Mouse (Mus musculus): ENCODE measurements around the gene Wfs1. TPM values are rescaled to one million over a fixed set of nuclear protein-coding genes. Genes with fewer than 3 reads are reported as not detected.
"Not testable (repeated sequence)": the region's sequence is repeated elsewhere in the genome, so short reads cannot be mapped to it uniquely, and the experiment has no call there.

Wfs1 gene
- total RNA-seq (2022): 100 to 1,000 TPM; 134 to 147 (median 139) TPM

DNA sequence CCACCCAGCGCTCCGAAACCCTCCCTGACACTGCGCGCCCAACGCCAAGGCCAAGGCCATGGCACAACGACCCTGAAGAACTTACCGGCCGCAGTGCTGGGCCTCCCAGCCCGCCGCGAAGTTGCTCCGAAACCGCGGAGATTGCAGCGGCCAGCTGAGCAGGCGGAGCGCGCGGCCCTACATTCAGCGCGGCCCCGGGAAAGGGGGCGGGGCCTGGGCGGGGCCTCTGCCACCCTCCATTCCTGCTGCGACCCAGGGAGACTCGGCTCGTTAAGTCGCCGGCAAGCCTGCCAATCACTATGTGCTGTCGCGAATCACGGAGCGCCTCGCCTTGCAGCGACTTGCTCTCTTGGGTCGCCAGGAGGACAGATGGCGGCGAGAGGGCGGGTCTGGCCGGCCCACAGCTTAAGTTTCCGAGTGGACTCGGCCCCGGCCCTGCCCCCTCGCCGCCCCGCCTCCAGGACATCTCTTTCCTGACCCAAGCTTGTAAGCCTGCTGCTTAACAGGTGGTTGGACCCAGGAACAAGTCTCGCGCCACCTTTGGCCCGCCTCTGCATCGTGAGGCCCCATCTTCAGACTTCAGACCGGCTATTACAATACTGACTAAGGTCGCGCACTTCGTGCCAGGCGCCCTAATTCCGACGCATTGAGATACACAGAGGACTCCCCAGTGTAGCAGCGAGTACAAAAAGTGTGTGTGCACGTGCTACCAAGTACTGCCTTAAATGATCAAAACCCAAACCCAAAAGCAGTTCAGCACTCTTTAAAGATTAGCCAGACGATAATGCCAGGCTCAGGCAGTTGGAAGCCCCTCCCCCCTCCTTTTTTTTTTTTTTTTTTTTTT lies at the start of gene Wfs1:
Gene Wfs1 (minus strand): TSS at position 425 of the 844 bp plus-strand sequence.
- peak; percentile 80 to 97 for DNase-seq (ENCODE audit: low spot score in 2 of 2)

GRCm38 (mm10) chr5:37036884-37037283 lies 47.9 kb upstream of the Wfs1 start:
- DNase-seq (ENCODE audit: low spot score in 2 of 2): no peak

DNA sequence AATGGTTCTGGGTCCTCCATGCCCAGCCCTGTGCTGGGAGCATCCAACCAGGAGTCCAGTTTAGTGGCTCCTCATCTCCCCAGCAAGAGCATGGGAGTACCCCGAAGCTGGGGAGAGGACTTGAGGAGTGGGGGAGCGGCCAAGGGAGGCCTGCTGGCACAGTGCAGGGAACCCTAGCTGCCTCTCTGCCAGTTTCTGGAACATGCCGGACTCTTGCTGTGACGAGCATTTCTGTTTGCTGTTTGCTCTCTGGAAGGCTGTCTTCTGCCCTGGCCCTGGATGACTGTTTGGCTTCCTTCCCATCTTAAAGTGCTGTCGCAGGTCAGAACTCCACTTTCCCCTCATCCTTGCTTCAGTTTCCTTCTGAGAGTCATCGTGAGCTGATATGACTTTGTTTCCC lies 46.9 kb upstream of the Wfs1 start:
- peak in 1 of 2 experiments; percentile 38 for DNase-seq (ENCODE audit: low spot score in 2 of 2)

DNA sequence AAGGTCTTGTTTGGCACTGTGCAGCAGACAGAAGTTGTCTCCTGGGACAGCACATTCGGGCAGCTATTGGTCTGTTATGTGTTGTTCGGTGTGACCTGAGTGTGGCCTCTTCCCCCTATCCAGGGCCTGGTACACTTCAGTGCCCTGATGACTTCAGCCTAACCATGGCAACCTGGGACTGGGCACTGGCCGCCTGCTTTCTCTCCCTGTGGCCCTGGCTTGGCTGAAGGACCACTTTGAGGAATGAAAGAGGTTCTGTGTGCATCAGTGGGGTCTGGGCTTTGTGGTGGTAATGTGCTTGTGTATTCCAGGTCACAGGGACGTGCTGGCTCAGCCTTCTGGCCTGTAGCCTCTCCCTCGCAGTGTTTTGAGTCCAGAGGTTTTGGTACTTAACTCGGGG lies 46.2 kb upstream of the Wfs1 start:
- DNase-seq (ENCODE audit: low spot score in 2 of 2): peak in 1 of 2 experiments; percentile 79

DNA sequence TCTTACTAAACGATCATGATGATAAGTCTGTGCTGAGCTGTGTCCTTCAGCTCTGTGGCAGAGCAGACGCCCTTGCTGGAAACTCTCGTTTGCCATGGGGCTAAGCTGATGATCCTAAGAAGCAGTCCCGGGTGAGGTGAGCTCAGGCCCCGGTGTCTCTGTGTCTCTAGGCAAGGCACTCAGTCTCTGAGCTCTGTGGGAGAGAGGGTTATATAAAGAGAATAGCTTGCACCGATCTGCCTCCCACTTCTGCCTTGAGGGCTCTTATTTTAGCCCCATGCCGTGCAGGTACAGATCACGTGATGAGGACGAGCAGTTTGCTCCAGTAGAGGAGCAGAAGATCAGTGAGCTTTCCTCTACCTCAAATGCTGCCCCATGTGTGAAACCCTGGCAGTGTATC lies 41.7 kb upstream of the Wfs1 start:
- peak in 1 of 2 experiments; percentile 45 for DNase-seq (ENCODE audit: low spot score in 2 of 2)

DNA sequence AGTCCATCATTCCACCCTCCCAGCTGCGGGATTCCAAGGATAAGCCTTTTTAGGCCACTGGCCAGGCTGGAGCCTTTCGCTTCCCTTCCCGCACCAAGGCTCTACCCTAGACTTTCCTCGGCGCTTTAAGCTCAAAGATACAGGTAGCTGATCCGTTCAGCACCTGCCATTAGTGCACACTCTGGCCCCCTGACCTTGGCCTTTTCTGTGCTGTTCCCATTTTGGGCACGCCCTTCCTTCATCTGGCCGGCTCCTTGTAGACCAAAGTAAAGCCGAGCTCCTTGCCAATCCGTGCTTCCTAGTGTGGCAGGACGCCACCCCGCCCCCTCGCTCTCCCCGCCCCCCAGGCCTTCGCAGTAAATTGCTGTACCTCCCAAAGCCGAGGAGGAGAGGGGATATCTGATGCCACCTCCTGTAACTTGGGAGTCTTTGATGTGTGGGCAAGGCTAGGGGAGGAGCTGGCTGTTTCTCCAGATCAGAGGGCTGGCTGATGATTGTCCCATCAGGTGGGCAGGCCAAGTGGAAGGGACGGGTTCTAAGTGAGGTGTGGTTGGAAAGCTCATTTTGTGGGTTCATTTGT lies 40.4 kb upstream of the Wfs1 start:
- no peak for DNase-seq (ENCODE audit: low spot score in 2 of 2)

GRCm38 (mm10) chr5:37028486-37029311 lies 39.7 kb upstream of the Wfs1 start:
- peak in 1 of 2 experiments; percentile 53 for DNase-seq (ENCODE audit: low spot score in 2 of 2)

- peak; percentile 85 to 90 for DNase-seq (ENCODE audit: low spot score in 2 of 2)
Observed at GRCm38 (mm10) chr5:37028104-37028485, 39.1 kb upstream of the Wfs1 start.

DNA sequence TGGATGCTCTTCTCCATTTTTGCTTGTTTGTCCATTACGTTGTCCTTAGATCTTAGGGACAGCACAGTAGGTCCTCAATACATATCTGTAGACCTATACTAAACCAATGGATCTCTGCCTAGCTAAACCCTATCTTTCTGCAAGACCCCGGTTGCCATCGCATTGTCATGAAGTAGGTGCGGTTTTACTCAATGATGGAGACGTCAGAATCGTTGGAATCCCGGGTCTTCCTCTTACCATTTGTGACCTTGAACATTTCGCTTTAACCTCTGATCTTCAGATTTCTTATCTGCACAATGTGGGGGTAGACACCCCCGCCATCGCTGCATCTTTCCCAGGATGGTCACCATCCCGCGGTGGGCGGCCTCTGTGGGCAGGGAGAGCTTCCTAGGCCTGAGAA lies 38.7 kb upstream of the Wfs1 start:
- DNase-seq (ENCODE audit: low spot score in 2 of 2): no peak

DNA sequence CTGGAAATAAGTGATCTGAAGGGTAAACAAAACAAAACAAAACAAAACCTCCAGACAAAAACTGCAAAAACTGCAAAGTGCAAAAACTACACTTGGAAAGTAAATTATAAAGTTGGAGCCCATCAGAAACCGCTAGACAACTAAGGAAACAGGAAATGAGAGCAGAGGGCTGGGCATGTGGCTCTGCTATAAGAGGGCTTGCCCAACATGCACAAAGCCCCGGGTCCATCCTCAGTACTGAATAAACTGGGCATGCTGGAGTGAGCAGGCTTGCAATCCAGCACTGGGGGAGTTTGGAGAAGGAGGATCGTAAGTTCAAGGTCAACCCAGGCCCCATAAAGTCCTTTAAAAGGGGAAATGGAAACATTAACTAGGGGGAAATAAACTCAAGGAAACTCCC lies 28.2 kb upstream of the Wfs1 start:
- DNase-seq (ENCODE audit: low spot score in 2 of 2): no peak

DNA sequence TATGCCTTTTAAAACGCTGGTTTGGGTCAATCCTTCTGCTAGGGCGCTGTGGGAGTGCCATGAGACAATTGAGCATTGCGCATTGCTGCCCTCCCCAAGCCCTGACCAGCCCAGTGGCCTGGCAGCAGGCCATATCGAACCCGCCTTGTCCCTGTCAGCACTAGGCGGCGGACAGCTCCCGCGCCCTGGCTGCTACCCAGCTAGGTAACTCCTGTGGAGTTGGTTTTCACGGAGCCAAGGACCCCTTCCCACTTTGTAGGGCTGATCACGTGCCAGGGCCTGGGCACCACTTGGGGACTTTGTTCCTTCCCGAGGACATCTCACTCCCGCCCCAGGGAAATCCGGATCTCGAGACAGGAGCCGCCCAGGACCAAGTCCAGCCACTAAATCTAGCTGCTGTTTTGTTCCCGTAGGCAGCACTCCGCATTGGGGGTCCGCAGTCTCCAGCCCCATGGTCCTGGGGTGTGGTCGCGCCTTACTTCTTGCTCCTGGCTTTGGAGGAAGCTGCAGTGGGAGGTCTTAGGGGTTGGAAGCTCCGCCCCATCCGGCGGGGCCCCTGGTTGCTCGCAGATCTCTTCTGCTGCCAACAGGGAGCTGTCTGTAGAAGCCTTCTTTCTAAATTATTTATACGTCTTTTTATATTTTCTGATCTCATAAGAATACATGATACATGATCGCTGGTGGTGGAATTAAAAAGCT lies 26.8 kb upstream of the Wfs1 start:
- no peak for DNase-seq (ENCODE audit: low spot score in 2 of 2)

DNA sequence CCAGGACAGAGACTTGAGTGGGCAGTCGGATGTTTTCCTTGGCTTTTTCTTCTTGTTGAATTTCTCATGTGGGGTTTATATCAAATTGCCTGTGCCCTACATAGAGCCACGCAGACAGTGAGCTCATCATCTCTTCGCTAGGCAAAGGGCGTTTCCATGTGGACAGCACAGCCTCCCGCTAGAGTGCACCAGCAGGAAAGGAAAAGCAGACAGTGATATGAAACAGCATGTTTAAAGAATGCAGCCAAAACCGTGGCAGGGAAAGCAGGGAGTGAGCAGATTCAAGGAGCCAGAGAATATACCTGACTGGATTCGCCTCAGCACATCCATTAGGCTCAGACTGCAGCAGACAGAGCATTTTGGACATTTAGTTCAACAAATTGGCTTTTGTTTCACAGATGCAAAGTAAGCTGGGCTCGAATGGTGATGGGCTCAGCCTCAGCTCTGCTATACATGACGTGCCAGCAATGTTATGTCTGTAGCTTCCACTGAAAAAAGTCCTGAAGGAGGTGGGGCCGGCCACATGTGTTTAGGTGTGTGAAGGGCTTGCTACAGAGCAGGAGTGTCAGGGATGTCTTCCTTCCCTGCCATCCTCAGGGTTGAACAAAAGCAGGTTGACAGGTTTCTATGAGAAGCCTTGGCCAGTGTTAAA lies 21.8 kb upstream of the Wfs1 start:
- peak; percentile 32 to 63 for DNase-seq (ENCODE audit: low spot score in 2 of 2)

GRCm38 (mm10) chr5:37009761-37010160 lies 20.8 kb upstream of the Wfs1 start:
- not testable (repeated sequence) for DNase-seq (ENCODE audit: low spot score in 2 of 2)

DNA sequence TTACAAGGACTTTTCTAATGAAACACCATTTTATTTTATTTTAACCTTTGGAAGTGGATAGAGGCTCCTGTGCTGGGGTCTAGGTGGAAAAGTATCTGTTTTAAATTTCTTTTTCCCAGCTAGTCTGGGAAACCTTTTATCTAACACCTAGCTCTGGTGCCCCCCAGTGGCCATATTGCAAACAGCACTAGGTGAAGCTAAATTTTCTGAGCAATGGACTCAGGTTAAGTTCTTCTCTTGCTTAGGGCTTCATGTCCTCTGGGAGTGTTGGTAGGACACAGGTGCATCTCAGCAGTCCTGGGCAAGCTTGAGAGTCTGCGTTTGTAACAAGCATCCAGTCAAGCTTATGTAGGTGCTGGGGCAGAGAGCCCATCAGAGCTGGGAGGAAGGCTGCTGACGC lies 13.0 kb upstream of the Wfs1 start:
- peak; percentile 50 to 83 for DNase-seq (ENCODE audit: low spot score in 2 of 2)

- no peak for DNase-seq (ENCODE audit: low spot score in 2 of 2)
Observed at GRCm38 (mm10) chr5:37001002-37001401, 12.0 kb upstream of the Wfs1 start.

- no peak for DNase-seq (ENCODE audit: low spot score in 2 of 2)
Observed at GRCm38 (mm10) chr5:36997996-36998395, 9.0 kb upstream of the Wfs1 start.

GRCm38 (mm10) chr5:36996410-36996809 lies 7.4 kb upstream of the Wfs1 start:
- peak in 1 of 2 experiments; percentile 61 for DNase-seq (ENCODE audit: low spot score in 2 of 2)

DNA sequence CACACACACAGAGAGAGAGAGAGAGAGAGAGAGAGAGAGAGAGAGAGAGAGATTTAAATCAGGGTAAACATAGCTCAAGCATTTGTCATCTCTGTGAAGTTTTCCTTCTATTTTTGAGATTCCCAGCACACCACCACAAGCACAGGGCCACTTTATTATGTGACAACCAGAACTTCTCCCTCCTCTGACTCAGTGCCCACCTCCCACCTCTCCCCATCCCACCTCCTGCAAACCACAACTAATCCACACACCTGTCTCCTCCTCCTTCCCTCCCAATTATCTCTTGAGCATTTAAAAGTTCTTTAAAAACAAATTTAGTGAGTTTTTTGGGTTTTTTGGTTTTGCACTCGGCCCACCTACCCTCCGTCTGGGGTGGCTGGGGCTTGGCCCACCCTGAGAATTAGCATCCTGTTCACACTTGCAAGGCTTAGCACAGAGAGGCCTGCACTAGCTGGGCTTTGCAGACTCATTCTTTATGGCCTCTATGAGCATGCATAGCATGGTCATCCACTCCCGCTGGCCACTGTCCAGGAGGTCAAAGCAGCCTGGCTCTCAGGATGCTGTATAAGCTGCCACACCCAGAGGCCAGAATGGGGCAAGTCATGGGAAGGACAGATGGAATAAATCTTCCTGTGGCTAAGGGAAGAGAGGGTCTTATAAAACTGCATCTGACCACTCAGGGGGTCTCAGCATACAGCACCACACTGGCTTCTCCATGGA lies 1.8 kb upstream of the Wfs1 start:
- DNase-seq (ENCODE audit: low spot score in 2 of 2): no peak

- no peak for DNase-seq (ENCODE audit: low spot score in 2 of 2)
Observed at GRCm38 (mm10) chr5:36990196-36990595, 1.2 kb upstream of the Wfs1 start.

GRCm38 (mm10) chr5:36989625-36989977 lies 596 bp upstream of the Wfs1 start:
- no peak for DNase-seq (ENCODE audit: low spot score in 2 of 2)

All from left cerebral cortex, adult 8-10 months (tissue).